In genomic region chr5:144505731-144506130, GRCm38 (mm10) we compare ENCODE assay signal across 35 mouse cellular contexts. TPM values are rescaled to one million over a fixed set of nuclear protein-coding genes. Genes with fewer than 3 reads are reported as not detected.
DNase-seq lines count a peak whose midpoint lies in the region; ATAC-seq and TF ChIP-seq lines count a peak whose summit lies in the region.
"Had no signal": no experiment of that assay in that cellular context is flagged by ENCODE, and none has a peak within 500 bp of the region (broad histone marks: within the 10 kb centered on the region; RNA-seq: fewer than 3 reads in every experiment).

No protein-coding gene starts in this region.

- TF ChIP-seq CTCF in layer of hippocampus, adult 2 months (conservative IDR thresholded peaks at IDR 0.05) = peak; percentile 14
- TF ChIP-seq CTCF in testis, adult 2 months (IDR thresholded peaks at IDR 0.05; ENCODE audit: control insufficient read depth, insufficient read depth, insufficient replicate concordance, low read depth, low read length) = peak; percentile 54; the same call in 1 of the 2 replicates
- peak; percentile 38 for TF ChIP-seq CTCF in Patski (IDR thresholded peaks at IDR 0.05)
- TF ChIP-seq CTCF in stomach, postnatal 0 days (IDR thresholded peaks at IDR 0.05; ENCODE audit: low read depth) = peak; percentile 23; the same call in 1 of the 2 replicates

- no peak for DNase-seq in layer of hippocampus, adult 2 months (ENCODE audit: low spot score in 2 of 2)
- DNase-seq in layer of hippocampus, adult 11-12 months (ENCODE audit: low spot score) = no peak
- DNase-seq in testis, postnatal 10 days (ENCODE audit: low spot score) = no peak
- no peak for DNase-seq in Patski (ENCODE audit: low read depth, low spot score)
- no peak for DNase-seq in stomach, postnatal 0 days (ENCODE audit: low spot score)
- no peak for DNase-seq in spleen, adult 18-20 months
- no peak for DNase-seq in heart, adult 11 months
- DNase-seq: adrenal gland, postnatal 10 days; cerebellum, adult 11-12 months; cerebellum, postnatal 10 days; gastrocnemius, postnatal 25 days; heart, adult 2 months; heart, postnatal 4 days; kidney, adult 2 months; kidney, postnatal 10 days; lung, adult 2 months had no signal

- no peaks in the 10 kb centered on the region for H3K27me3 ChIP-seq in testis, adult 2 months (ENCODE audit: control insufficient read depth, insufficient read depth, low read length)
- peaks cover 5% of the 10 kb centered on the region for H3K27me3 ChIP-seq in Patski
- H3K27me3 ChIP-seq in stomach, postnatal 0 days (ENCODE audit: control insufficient read depth, insufficient read depth, low read length) = no peaks in the 10 kb centered on the region
- H3K27me3 ChIP-seq: CH12.LX; forebrain, embryonic 15.5 days; midbrain, embryonic 15.5 days had no signal

- H3K9ac ChIP-seq in stomach, postnatal 0 days (ENCODE audit: low read length) = no peak overlapping the region
- H3K9ac ChIP-seq: embryonic facial prominence, embryonic 13.5 days; forebrain, embryonic 15.5 days; heart, embryonic 12.5 days; hindbrain, embryonic 14.5 days; limb, embryonic 12.5 days; midbrain, embryonic 15.5 days; neural tube, embryonic 13.5 days had no signal

- WGBS in stomach, postnatal 0 days = 92% methylated on average over 2 of the region's 2 CpGs

- TF ChIP-seq EP300 in stomach, postnatal 0 days (optimal IDR thresholded peaks at IDR 0.05) = no peak

- H3K9me3 ChIP-seq in stomach, postnatal 0 days (ENCODE audit: control insufficient read depth, low read length) = no peaks in the 10 kb centered on the region
- H3K9me3 ChIP-seq: forebrain, embryonic 15.5 days; limb, embryonic 12.5 days; midbrain, embryonic 15.5 days had no signal

- POLR2A ChIA-PET in Patski (lab: Charles Lee) = no interaction called here

- in situ Hi-C loops in Patski (cut with MboI; ENCODE audit: low pct_unique_long_range_greater_than_20kb) = no loop called here

- ATAC-seq in Patski = no peak
- no peak for ATAC-seq in stomach, postnatal 0 days (ENCODE audit: low FRiP score, low TSS enrichment)
- ATAC-seq: forebrain, embryonic 15.5 days; inflammation-experienced regulatory T-cells, adult 6 months; midbrain, embryonic 15.5 days had no signal

- no peak overlapping the region for H3K27ac ChIP-seq in layer of hippocampus, adult 2 months
- H3K27ac ChIP-seq in testis, adult 2 months (ENCODE audit: control insufficient read depth, insufficient read depth, low read depth, low read length) = no peak overlapping the region
- no peak overlapping the region for H3K27ac ChIP-seq in stomach, postnatal 0 days (replicated peaks)
- H3K27ac ChIP-seq: embryonic facial prominence, embryonic 13.5 days; forebrain, embryonic 10.5 days; forebrain, embryonic 15.5 days; heart, adult 2 months; hindbrain, embryonic 14.5 days; left cerebral cortex, adult 2 months; limb, embryonic 12.5 days; midbrain, embryonic 10.5 days; midbrain, embryonic 15.5 days; neural tube, embryonic 13.5 days had no signal

- CTCF ChIA-PET in Patski (lab: Charles Lee) = no interaction called here

- no peak overlapping the region for H3K4me2 ChIP-seq in stomach, postnatal 0 days (replicated peaks; ENCODE audit: low read depth)
- H3K4me2 ChIP-seq: embryonic facial prominence, embryonic 13.5 days; forebrain, embryonic 15.5 days; heart, embryonic 12.5 days; hindbrain, embryonic 14.5 days; limb, embryonic 12.5 days; liver, embryonic 11.5 days; midbrain, embryonic 15.5 days; neural tube, embryonic 13.5 days had no signal

- no peak overlapping the region for H3K4me3 ChIP-seq in layer of hippocampus, adult 2 months
- no peak overlapping the region for H3K4me3 ChIP-seq in testis, adult 2 months (ENCODE audit: control insufficient read depth, low read depth, low read length)
- H3K4me3 ChIP-seq in stomach, postnatal 0 days (ENCODE audit: low read depth, low read length) = no peak overlapping the region
- H3K4me3 ChIP-seq: embryonic facial prominence, embryonic 13.5 days; forebrain, embryonic 10.5 days; forebrain, embryonic 15.5 days; heart, adult 2 months; heart, embryonic 12.5 days; left cerebral cortex, adult 2 months; limb, embryonic 12.5 days; midbrain, embryonic 10.5 days; midbrain, embryonic 15.5 days; myocyte; neural tube, embryonic 13.5 days had no signal

- no peaks in the 10 kb centered on the region for H3K36me3 ChIP-seq in testis, adult 2 months (ENCODE audit: control insufficient read depth, insufficient read depth, low read length)
- H3K36me3 ChIP-seq in stomach, postnatal 0 days (ENCODE audit: control insufficient read depth, insufficient read depth, low read length) = no peaks in the 10 kb centered on the region
- H3K36me3 ChIP-seq: embryonic facial prominence, embryonic 13.5 days; forebrain, embryonic 10.5 days; forebrain, embryonic 15.5 days; heart, embryonic 12.5 days; limb, embryonic 12.5 days; midbrain, embryonic 10.5 days; midbrain, embryonic 15.5 days; neural tube, embryonic 13.5 days had no signal

- TF ChIP-seq POLR2A in testis, adult 2 months (IDR thresholded peaks at IDR 0.05; ENCODE audit: control insufficient read depth, low read depth, low read length) = no peak

- H3K4me1 ChIP-seq in testis, adult 2 months (ENCODE audit: control insufficient read depth, insufficient read depth, low read length) = peaks cover 5% of the 10 kb centered on the region
- no peaks in the 10 kb centered on the region for H3K4me1 ChIP-seq in stomach, postnatal 0 days (replicated peaks; ENCODE audit: control insufficient read depth, insufficient read depth)
- H3K4me1 ChIP-seq: embryonic facial prominence, embryonic 13.5 days; forebrain, embryonic 15.5 days; heart, embryonic 12.5 days; limb, embryonic 12.5 days; neural tube, embryonic 13.5 days had no signal

RNA-seq across cellular contexts. Expression of gene Nptx2, which starts 40.0 kb away (rescaled TPM):
- total RNA-seq in layer of hippocampus, adult 2 months (2021) = 10 to 100 TPM; 40.0 to 42.0 TPM
- 10.5 and 11.1 TPM in 2 replicates for polyA plus RNA-seq in testis, adult 2 months (2012; rRNA removed)
- not detected for polyA plus RNA-seq in Patski (2021)
- polyA plus RNA-seq in stomach, postnatal 0 days (2015; fragmentation: Nextera tagmentation; extraction: Ambion mirVana) = 4.6 and 5.1 TPM in 2 replicates
- total RNA-seq: CH12.LX; common myeloid progenitor, adult 5-6 weeks; gastrocnemius, adult 18-20 months; megakaryocyte progenitor cell, adult 5-6 weeks had no signal
- polyA plus RNA-seq: heart, postnatal 0 days; inflammation-experienced regulatory T-cells, adult 6 months; myocyte had no signal
